Mouse (Mus musculus) forebrain, embryonic 16.5 days (tissue): ENCODE measurements around the gene Slc34a3. TPM values are rescaled to one million over a fixed set of nuclear protein-coding genes. Genes with fewer than 3 reads are reported as not detected.

Experiments
- ATAC-seq: fragments of 200-750 bp; cut with Nextera tagmentation; 2 replicates; pipeline ENCODE4 v1.8.0; 2017; ENCODE audit warnings: mild to moderate bottlenecking, moderate library complexity
- H3K27ac ChIP-seq: fragments of 300-500 bp; sonication (generic); 2 replicates; pipeline ENCODE4 v1.5.1; 2014; ENCODE audit warnings: low read length, control low read depth
- H3K27me3 ChIP-seq: fragments of 300-500 bp; sonication (generic); replicated peaks from 2 replicates; pipeline ENCODE4 v1.6.1; 2014; ENCODE audit warnings: low read length; ENCODE audit not compliant: control insufficient read depth, insufficient read depth
- H3K36me3 ChIP-seq: fragments of 300-500 bp; sonication (generic); 2 replicates; pipeline ENCODE4 v1.6.1; 2014; ENCODE audit not compliant: control insufficient read depth, insufficient read depth
- H3K4me1 ChIP-seq: fragments of 300-500 bp; sonication (generic); replicated peaks from 2 replicates; pipeline ENCODE4 v1.6.1; 2014; ENCODE audit warnings: low read length; ENCODE audit not compliant: control insufficient read depth, insufficient read depth
- H3K4me2 ChIP-seq: fragments of 300-500 bp; sonication (generic); 2 replicates; pipeline ENCODE4 v1.6.1; 2014; ENCODE audit warnings: mild to moderate bottlenecking, low read length, control low read depth
- H3K4me3 ChIP-seq: fragments of 300-500 bp; sonication (generic); replicated peaks from 2 replicates; pipeline ENCODE4 v1.5.1; 2014; ENCODE audit warnings: mild to moderate bottlenecking, low read length, control low read depth
- H3K9ac ChIP-seq: fragments of 300-500 bp; sonication (generic); replicated peaks from 2 replicates; pipeline ENCODE4 v1.6.1; 2014; ENCODE audit warnings: low read depth, low read length, control low read depth
- H3K9me3 ChIP-seq: fragments of 300-500 bp; sonication (generic); 2 replicates; pipeline ENCODE4 v1.6.1; 2016; ENCODE audit warnings: low read length; ENCODE audit not compliant: control insufficient read depth
- WGBS: fragments of 180-500 bp; shearing (Covaris S2); extraction: QIAGEN DNeasy Blood & Tissue Kit; methylation state at CpG from one replicate; pipeline ENCODE4 v1.1.7; 2014; 5-methylcytosine and 5-hydroxymethylcytosine counted together
- polyA plus RNA-seq: library from polyadenylated mRNA; unstranded; fragments of >200 nt; fragmentation: Nextera tagmentation; extraction: Ambion mirVana; gene quantifications from 2 replicates; pipeline ENCODE4 v1.2.1, GENCODE M21; 2015

Slc34a3 gene
- polyA plus RNA-seq, 1 experiment from 2014 or later = not detected

GRCm38 (mm10) chr2:25203631-25204214 lies 30.4 kb downstream of the Slc34a3 start:
- H3K36me3 ChIP-seq = peaks cover 21% of the 10 kb centered on the region
- 56% methylated on average over 4 of the region's 4 CpGs for WGBS
- no peaks in the 10 kb centered on the region for H3K27me3 ChIP-seq
- no peak for ATAC-seq
- no peak overlapping the region for H3K4me2 ChIP-seq
- H3K4me3 ChIP-seq = no peak overlapping the region
- H3K27ac ChIP-seq = no peak overlapping the region
- H3K4me1 ChIP-seq = no peaks in the 10 kb centered on the region
- H3K9ac ChIP-seq = no peak overlapping the region
- H3K9me3 ChIP-seq = no peaks in the 10 kb centered on the region

DNA sequence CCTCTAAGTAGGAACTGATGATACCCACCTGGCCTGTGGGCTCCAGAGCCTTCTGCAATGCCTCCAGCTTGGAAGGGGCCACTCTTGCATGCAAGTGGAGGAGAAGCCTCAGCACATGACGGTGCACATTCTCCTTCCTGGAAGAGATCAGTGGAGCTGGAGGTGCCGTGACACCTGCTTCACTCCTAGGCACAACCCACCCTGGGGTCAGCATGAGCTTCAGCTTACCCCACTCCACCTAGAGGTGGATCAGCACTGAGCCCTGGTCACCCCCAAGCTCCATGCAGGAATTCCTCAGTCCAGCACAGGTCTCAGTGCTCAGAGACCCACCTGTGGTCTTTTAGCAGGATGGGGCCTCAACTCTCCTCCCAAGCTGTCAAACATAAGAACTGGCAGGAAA lies 33.5 kb downstream of the Slc34a3 start:
- no peak overlapping the region for H3K9ac ChIP-seq
- no peak for ATAC-seq
- H3K4me2 ChIP-seq = no peak overlapping the region
- H3K27ac ChIP-seq = no peak overlapping the region
- no peaks in the 10 kb centered on the region for H3K9me3 ChIP-seq
- H3K4me3 ChIP-seq = no peak overlapping the region
- peaks cover 19% of the 10 kb centered on the region for H3K36me3 ChIP-seq
- H3K4me1 ChIP-seq = no peaks in the 10 kb centered on the region
- WGBS = 94% methylated on average over 2 of the region's 2 CpGs
- H3K27me3 ChIP-seq = peaks cover 12% of the 10 kb centered on the region

- no peak overlapping the region for H3K4me2 ChIP-seq
- no peak overlapping the region for H3K9ac ChIP-seq
- no peak for ATAC-seq
- H3K27ac ChIP-seq = no peak overlapping the region
- peaks cover 21% of the 10 kb centered on the region for H3K27me3 ChIP-seq
- H3K36me3 ChIP-seq = peaks cover 16% of the 10 kb centered on the region
- H3K4me1 ChIP-seq = peaks cover 3% of the 10 kb centered on the region; the same call in 1 of the 2 replicates
- no peak overlapping the region for H3K4me3 ChIP-seq
- H3K9me3 ChIP-seq = no peaks in the 10 kb centered on the region
Measured at GRCm38 (mm10) chr2:25197946-25198345, 36.2 kb downstream of the Slc34a3 start.

DNA sequence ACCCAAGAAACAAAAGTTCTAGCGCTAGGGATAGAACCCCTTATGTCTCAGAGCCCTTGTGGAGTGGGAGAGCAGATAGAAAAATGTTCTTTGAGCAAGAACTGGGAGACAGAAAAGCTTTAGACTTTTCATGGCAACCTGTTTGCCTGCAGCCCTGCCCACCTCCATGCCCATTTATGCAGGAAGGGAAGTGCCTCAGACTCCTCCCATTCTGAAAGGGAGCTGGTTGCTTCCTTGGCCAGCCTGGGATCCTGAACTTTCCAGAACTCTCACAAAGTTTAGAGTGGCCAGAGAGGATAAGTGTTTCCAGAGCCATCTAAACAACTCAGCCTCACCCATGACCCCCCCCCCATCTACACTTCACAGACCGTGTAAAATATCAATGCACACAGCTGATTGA lies 37.0 kb downstream of the Slc34a3 start:
- ATAC-seq = no peak
- H3K4me3 ChIP-seq = no peak overlapping the region
- H3K4me2 ChIP-seq = no peak overlapping the region
- no peak overlapping the region for H3K9ac ChIP-seq
- H3K27ac ChIP-seq = no peak overlapping the region
- H3K27me3 ChIP-seq = peaks cover 21% of the 10 kb centered on the region
- WGBS = 23% methylated on average over 2 of the region's 2 CpGs
- H3K4me1 ChIP-seq = peaks cover 3% of the 10 kb centered on the region; the same call in 1 of the 2 replicates
- peaks cover 14% of the 10 kb centered on the region for H3K36me3 ChIP-seq
- H3K9me3 ChIP-seq = no peaks in the 10 kb centered on the region

DNA sequence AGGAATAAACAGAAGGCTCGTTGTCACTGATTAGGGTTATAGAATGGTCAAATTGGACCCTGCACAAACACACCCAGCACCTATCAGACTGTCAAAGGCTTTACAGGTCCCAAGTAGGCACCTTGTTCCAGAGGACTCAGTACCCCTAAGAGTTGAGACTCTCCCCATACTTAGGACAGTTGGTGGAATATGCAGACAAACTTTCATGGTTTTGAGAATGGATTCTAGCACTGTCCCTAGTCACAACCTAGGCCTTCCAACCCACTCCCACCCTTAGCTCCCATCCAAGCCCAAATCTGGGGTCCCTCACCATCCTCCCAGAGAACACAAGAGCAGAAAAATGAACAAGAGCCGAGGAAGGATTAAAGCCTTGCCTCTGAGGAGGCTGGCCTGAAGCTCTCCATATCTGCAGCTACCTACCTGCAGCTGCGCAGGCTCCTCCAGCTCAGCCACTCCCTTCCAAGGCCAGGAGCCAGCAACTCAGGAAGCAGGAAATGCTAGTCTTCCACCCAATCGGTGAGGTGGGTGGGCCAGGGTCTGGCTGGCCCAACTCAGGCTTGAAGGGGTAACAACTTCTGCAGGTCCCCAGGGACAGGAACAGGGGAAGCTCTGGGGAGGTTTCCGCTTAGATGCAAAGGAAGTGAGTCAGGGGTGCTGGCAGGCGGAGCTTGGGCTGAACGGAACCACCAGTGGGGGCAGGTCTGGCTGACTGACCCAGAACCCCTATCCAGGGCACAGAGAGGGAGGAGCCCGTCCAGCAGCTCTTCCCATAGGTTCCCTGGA lies 37.8 kb downstream of the Slc34a3 start, which contains the start of gene Tor4a:
Tor4a (minus strand) TSS at position 715 of the 783 bp plus-strand sequence.
- Histone ChIP-seq H3K27ac (no peak within 1 kb of the TSS), H3K9me3 (no peaks in the 10 kb centered on the region), H3K27me3 (peaks cover 21% of the 10 kb centered on the region), H3K4me3 (no peak within 1 kb of the TSS), H3K4me1 (peaks cover 3% of the 10 kb centered on the region; the same call in 1 of the 2 replicates), H3K4me2 (no peak within 1 kb of the TSS), H3K9ac (no peak within 1 kb of the TSS), H3K36me3 (peaks cover 13% of the 10 kb centered on the region)
- 13% methylated on average over 8 of the region's 8 CpGs for WGBS
- ATAC-seq = no peak

GRCm38 (mm10) chr2:25195211-25196156 lies 38.7 kb downstream of the Slc34a3 start:
- Histone ChIP-seq H3K27ac (no peak overlapping the region), H3K27me3 (peaks cover 21% of the 10 kb centered on the region), H3K4me3 (no peak overlapping the region), H3K36me3 (peaks cover 9% of the 10 kb centered on the region), H3K9ac (no peak overlapping the region), H3K4me1 (peaks cover 3% of the 10 kb centered on the region; the same call in 1 of the 2 replicates), H3K4me2 (0 out of 2 replicates have a peak overlapping the region, but pooled peaks have one; percentile 7), H3K9me3 (no peaks in the 10 kb centered on the region)
- WGBS = 22% methylated on average over 55 of the region's 55 CpGs
- no peak for ATAC-seq

DNA sequence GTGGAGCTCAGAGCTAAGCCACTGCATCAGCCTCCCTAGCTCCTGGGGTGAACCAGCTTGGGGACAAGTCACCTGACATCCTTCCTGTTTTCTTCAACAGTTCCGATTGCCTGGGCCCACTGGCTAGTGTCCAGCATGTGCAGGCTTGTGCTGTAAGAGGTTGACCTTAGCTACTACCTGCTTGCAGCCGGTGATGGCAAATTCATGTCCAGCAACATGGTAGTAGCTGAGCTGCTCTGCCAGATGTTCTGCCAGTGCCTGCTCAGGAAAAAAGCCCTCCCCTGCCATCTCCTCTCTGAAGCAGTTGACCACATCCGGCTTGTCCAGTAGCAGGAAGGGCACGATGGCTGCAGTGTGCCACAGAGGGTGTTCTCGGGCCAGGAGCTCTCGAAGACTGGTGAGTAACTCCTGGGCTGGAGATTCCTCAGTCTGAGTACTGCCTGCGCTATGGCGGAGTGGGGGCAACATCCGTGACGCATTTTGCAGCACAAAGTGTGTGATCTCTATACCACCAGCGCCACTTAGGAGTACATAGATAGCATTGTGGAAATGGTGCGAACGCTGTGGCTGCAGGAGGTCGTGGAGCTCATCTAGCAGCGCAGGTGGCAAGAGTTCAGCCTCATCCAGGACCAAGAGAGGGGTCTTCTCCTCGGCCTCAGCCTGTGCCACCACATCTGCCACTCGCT lies 39.5 kb downstream of the Slc34a3 start:
- 85% methylated on average over 17 of the region's 17 CpGs for WGBS
- Histone ChIP-seq H3K27me3 (peaks cover 21% of the 10 kb centered on the region), H3K4me3 (no peak overlapping the region), H3K9ac (no peak overlapping the region), H3K9me3 (no peaks in the 10 kb centered on the region), H3K27ac (no peak overlapping the region), H3K36me3 (peaks cover under 1% of the 10 kb centered on the region), H3K4me1 (peaks cover 3% of the 10 kb centered on the region; the same call in 1 of the 2 replicates), H3K4me2 (no peak overlapping the region)
- no peak for ATAC-seq

GRCm38 (mm10) chr2:25194006-25194405 lies 40.2 kb downstream of the Slc34a3 start:
- H3K4me3 ChIP-seq = no peak overlapping the region
- no peak overlapping the region for H3K4me2 ChIP-seq
- no peaks in the 10 kb centered on the region for H3K36me3 ChIP-seq
- H3K4me1 ChIP-seq = peaks cover 3% of the 10 kb centered on the region; the same call in 1 of the 2 replicates
- WGBS = 80% methylated on average over 5 of the region's 5 CpGs
- ATAC-seq = no peak
- H3K9ac ChIP-seq = no peak overlapping the region
- no peak overlapping the region for H3K27ac ChIP-seq
- no peaks in the 10 kb centered on the region for H3K9me3 ChIP-seq
- H3K27me3 ChIP-seq = peaks cover 21% of the 10 kb centered on the region
